Mouse (Mus musculus): ENCODE measurements around the gene Olfr43. TPM values are rescaled to one million over a fixed set of nuclear protein-coding genes. Genes with fewer than 3 reads are reported as not detected.

Gene Olfr43
- polyA plus RNA-seq (2015; fragmentation: Nextera tagmentation; extraction: Ambion mirVana): not detected in 2 replicates

- WGBS: 50% methylated on average over 1 of the region's 1 CpGs
- no peak within 1 kb of the TSS for H3K4me2 ChIP-seq (ENCODE audit: low read length)
- H3K4me3 ChIP-seq (replicated peaks; ENCODE audit: low read length): no peak within 1 kb of the TSS
- H3K27ac ChIP-seq (ENCODE audit: low read length): no peak within 1 kb of the TSS
- H3K27me3 ChIP-seq (replicated peaks; ENCODE audit: control insufficient read depth, insufficient read depth, low read length): no peaks in the 10 kb centered on the region
- 0 out of 2 replicates have a peak, but pooled peaks cover 5% of the 10 kb centered on the region for H3K9me3 ChIP-seq (ENCODE audit: control insufficient read depth, low read length)
- H3K4me1 ChIP-seq (replicated peaks; ENCODE audit: control insufficient read depth, insufficient read depth, low read length): no peaks in the 10 kb centered on the region
- no peaks in the 10 kb centered on the region for H3K36me3 ChIP-seq (ENCODE audit: control insufficient read depth, insufficient read depth)
- H3K9ac ChIP-seq (replicated peaks; ENCODE audit: low read depth, low read length): no peak within 1 kb of the TSS
- no peak for ATAC-seq
Observed at GRCm38 (mm10) chr11:74211279-74211678, at the start of gene Olfr43. Gene Olfr43, minus strand, starts transcription at chr11:74211379.

GRCm38 (mm10) chr11:74259508-74259907 lies 48.3 kb upstream of the Olfr43 start, which contains the start of gene Olfr406:
Gene Olfr406, plus strand, starts transcription at chr11:74259808.
- no peak within 1 kb of the TSS for H3K9ac ChIP-seq (replicated peaks; ENCODE audit: low read depth, low read length)
- no peak within 1 kb of the TSS for H3K27ac ChIP-seq (ENCODE audit: low read length)
- H3K9me3 ChIP-seq (ENCODE audit: control insufficient read depth, low read length): no peaks in the 10 kb centered on the region
- no peak within 1 kb of the TSS for H3K4me2 ChIP-seq (ENCODE audit: low read length)
- H3K4me3 ChIP-seq (replicated peaks; ENCODE audit: low read length): no peak within 1 kb of the TSS
- H3K27me3 ChIP-seq (replicated peaks; ENCODE audit: control insufficient read depth, insufficient read depth, low read length): no peaks in the 10 kb centered on the region
- 48% methylated on average over 2 of the region's 2 CpGs for WGBS
- no peaks in the 10 kb centered on the region for H3K36me3 ChIP-seq (ENCODE audit: control insufficient read depth, insufficient read depth)
- H3K4me1 ChIP-seq (replicated peaks; ENCODE audit: control insufficient read depth, insufficient read depth, low read length): no peaks in the 10 kb centered on the region
- no peak for ATAC-seq

- H3K9ac ChIP-seq (replicated peaks; ENCODE audit: low read depth, low read length): no peak overlapping the region
- H3K36me3 ChIP-seq (ENCODE audit: control insufficient read depth, insufficient read depth): no peaks in the 10 kb centered on the region
- H3K9me3 ChIP-seq (ENCODE audit: control insufficient read depth, low read length): no peaks in the 10 kb centered on the region
Observed at GRCm38 (mm10) chr11:74241201-74241600, 30.0 kb upstream of the Olfr43 start.

GRCm38 (mm10) chr11:74185949-74186348 lies 25.2 kb downstream of the Olfr43 start, which contains the start of gene Olfr403:
Gene Olfr403, plus strand, starts transcription at chr11:74186249.
- Histone ChIP-seq H3K4me3 (replicated peaks; ENCODE audit: low read length) (no peak within 1 kb of the TSS), H3K9me3 (ENCODE audit: control insufficient read depth, low read length) (peaks cover 7% of the 10 kb centered on the region; the same call in 1 of the 2 replicates), H3K4me1 (replicated peaks; ENCODE audit: control insufficient read depth, insufficient read depth, low read length) (no peaks in the 10 kb centered on the region), H3K9ac (replicated peaks; ENCODE audit: low read depth, low read length) (no peak within 1 kb of the TSS), H3K36me3 (ENCODE audit: control insufficient read depth, insufficient read depth) (no peaks in the 10 kb centered on the region), H3K27me3 (replicated peaks; ENCODE audit: control insufficient read depth, insufficient read depth, low read length) (no peaks in the 10 kb centered on the region), H3K27ac (ENCODE audit: low read length) (no peak within 1 kb of the TSS), H3K4me2 (ENCODE audit: low read length) (no peak within 1 kb of the TSS)
- no peak for ATAC-seq

More at GRCm38 (mm10) chr11:74241201-74241600, 30.0 kb upstream of the Olfr43 start:
- H3K4me2 ChIP-seq (ENCODE audit: low read length): no peak overlapping the region
- H3K4me1 ChIP-seq (replicated peaks; ENCODE audit: control insufficient read depth, insufficient read depth, low read length): no peaks in the 10 kb centered on the region
- no peak overlapping the region for H3K27ac ChIP-seq (ENCODE audit: low read length)
- H3K4me3 ChIP-seq (replicated peaks; ENCODE audit: low read length): no peak overlapping the region
- ATAC-seq: no peak
- H3K27me3 ChIP-seq (replicated peaks; ENCODE audit: control insufficient read depth, insufficient read depth, low read length): no peaks in the 10 kb centered on the region
- WGBS: 92% methylated on average over 3 of the region's 3 CpGs

GRCm38 (mm10) chr11:74183745-74184144 lies 27.4 kb downstream of the Olfr43 start:
- Histone ChIP-seq H3K4me3 (replicated peaks; ENCODE audit: low read length) (no peak overlapping the region), H3K4me2 (ENCODE audit: low read length) (no peak overlapping the region), H3K36me3 (ENCODE audit: control insufficient read depth, insufficient read depth) (no peaks in the 10 kb centered on the region), H3K9me3 (ENCODE audit: control insufficient read depth, low read length) (peaks cover 7% of the 10 kb centered on the region; the same call in 1 of the 2 replicates), H3K27me3 (replicated peaks; ENCODE audit: control insufficient read depth, insufficient read depth, low read length) (no peaks in the 10 kb centered on the region), H3K27ac (ENCODE audit: low read length) (no peak overlapping the region), H3K4me1 (replicated peaks; ENCODE audit: control insufficient read depth, insufficient read depth, low read length) (no peaks in the 10 kb centered on the region), H3K9ac (replicated peaks; ENCODE audit: low read depth, low read length) (no peak overlapping the region)
- 85% methylated on average over 4 of the region's 4 CpGs for WGBS
- no peak for ATAC-seq

GRCm38 (mm10) chr11:74183168-74183567 lies 28.0 kb downstream of the Olfr43 start:
- H3K27me3 ChIP-seq (replicated peaks; ENCODE audit: control insufficient read depth, insufficient read depth, low read length): no peaks in the 10 kb centered on the region
- H3K4me2 ChIP-seq (ENCODE audit: low read length): no peak overlapping the region
- H3K4me3 ChIP-seq (replicated peaks; ENCODE audit: low read length): no peak overlapping the region
- H3K36me3 ChIP-seq (ENCODE audit: control insufficient read depth, insufficient read depth): no peaks in the 10 kb centered on the region
- H3K27ac ChIP-seq (ENCODE audit: low read length): no peak overlapping the region
- WGBS: 90% methylated on average over 4 of the region's 4 CpGs
- ATAC-seq: no peak
- H3K9ac ChIP-seq (replicated peaks; ENCODE audit: low read depth, low read length): no peak overlapping the region
- peaks cover 7% of the 10 kb centered on the region; the same call in 1 of the 2 replicates for H3K9me3 ChIP-seq (ENCODE audit: control insufficient read depth, low read length)
- H3K4me1 ChIP-seq (replicated peaks; ENCODE audit: control insufficient read depth, insufficient read depth, low read length): no peaks in the 10 kb centered on the region

- Histone ChIP-seq H3K9me3 (ENCODE audit: control insufficient read depth, low read length) (0 out of 2 replicates have a peak, but pooled peaks cover 1% of the 10 kb centered on the region), H3K4me3 (replicated peaks; ENCODE audit: low read length) (no peak overlapping the region), H3K4me1 (replicated peaks; ENCODE audit: control insufficient read depth, insufficient read depth, low read length) (no peaks in the 10 kb centered on the region), H3K27ac (ENCODE audit: low read length) (no peak overlapping the region), H3K9ac (replicated peaks; ENCODE audit: low read depth, low read length) (no peak overlapping the region), H3K4me2 (ENCODE audit: low read length) (no peak overlapping the region), H3K36me3 (ENCODE audit: control insufficient read depth, insufficient read depth) (no peaks in the 10 kb centered on the region), H3K27me3 (replicated peaks; ENCODE audit: control insufficient read depth, insufficient read depth, low read length) (no peaks in the 10 kb centered on the region)
- no peak for ATAC-seq
Observed at GRCm38 (mm10) chr11:74168771-74169170, 42.4 kb downstream of the Olfr43 start.

Other genes starting within 250 kb of the Olfr43 start
- gene Olfr398, start 221.0 kb downstream of the Olfr43 start, polyA plus RNA-seq (2015; fragmentation: Nextera tagmentation; extraction: Ambion mirVana): not detected in 2 replicates
- not detected in 2 replicates for gene Olfr139, start 154.8 kb downstream of the Olfr43 start, polyA plus RNA-seq (2015; fragmentation: Nextera tagmentation; extraction: Ambion mirVana)
- gene Olfr399, start 154.8 kb downstream of the Olfr43 start, polyA plus RNA-seq (2015; fragmentation: Nextera tagmentation; extraction: Ambion mirVana): not detected in 2 replicates
- gene Zfp616, start 141.4 kb downstream of the Olfr43 start, polyA plus RNA-seq (2015; fragmentation: Nextera tagmentation; extraction: Ambion mirVana): not detected in 2 replicates
- not detected in 2 replicates for gene Olfr401, start 97.7 kb downstream of the Olfr43 start, polyA plus RNA-seq (2015; fragmentation: Nextera tagmentation; extraction: Ambion mirVana)
- gene Olfr402, start 57.9 kb downstream of the Olfr43 start, polyA plus RNA-seq (2015; fragmentation: Nextera tagmentation; extraction: Ambion mirVana): not detected in 2 replicates
- gene Olfr403, start 25.1 kb downstream of the Olfr43 start, polyA plus RNA-seq (2015; fragmentation: Nextera tagmentation; extraction: Ambion mirVana): not detected in 2 replicates
- gene Olfr406, start 48.4 kb upstream of the Olfr43 start, polyA plus RNA-seq (2015; fragmentation: Nextera tagmentation; extraction: Ambion mirVana): not detected in 2 replicates
- not detected in 2 replicates for gene Olfr59, start 72.4 kb upstream of the Olfr43 start, polyA plus RNA-seq (2015; fragmentation: Nextera tagmentation; extraction: Ambion mirVana)
- not detected in 2 replicates for gene Olfr410, start 126.7 kb upstream of the Olfr43 start, polyA plus RNA-seq (2015; fragmentation: Nextera tagmentation; extraction: Ambion mirVana)
- gene Olfr411, start 141.3 kb upstream of the Olfr43 start, polyA plus RNA-seq (2015; fragmentation: Nextera tagmentation; extraction: Ambion mirVana): not detected in 2 replicates
- gene Olfr412, start 150.7 kb upstream of the Olfr43 start, polyA plus RNA-seq (2015; fragmentation: Nextera tagmentation; extraction: Ambion mirVana): not detected in 2 replicates

All from forebrain, embryonic 16.5 days (tissue).